Mouse (Mus musculus) ES-E14 (cell line): ENCODE results near the gene Tut7. TPM values are rescaled to one million over a fixed set of nuclear protein-coding genes. Genes with fewer than 3 reads are reported as not detected.
A peak's percentile ranks its signal among the peaks of the same experiment; 100 is the strongest.
"Not testable (repeated sequence)": the region's sequence is repeated elsewhere in the genome, so short reads cannot be mapped to it uniquely, and the experiment has no call there.

Source experiments
- DNase-seq: peaks from one replicate; pipeline ENCODE4 v3.0.0-alpha.2; 2013; ENCODE audit warnings: low read depth, low spot score
- H3K27ac ChIP-seq: 2 replicates; pipeline ENCODE4 v1.5.1; 2012; ENCODE audit warnings: low read depth, mild to moderate bottlenecking, low read length, moderate library complexity, mixed read lengths; ENCODE audit not compliant: poor library complexity, insufficient read depth, severe bottlenecking
- H3K36me3 ChIP-seq: 2 replicates; pipeline ENCODE4 v1.6.1; 2012; ENCODE audit warnings: mild to moderate bottlenecking, low read length, moderate library complexity, mixed read lengths; ENCODE audit not compliant: control insufficient read depth, poor library complexity, insufficient read depth, severe bottlenecking
- H3K4me1 ChIP-seq, 2 experiments: fragments of 150-350 bp in 1 of 2; sonication (generic) in 1 of 2; 2 replicates each; pipeline ENCODE4 v1.6.1; 2012; ENCODE audit warnings: low read length in 2 of 2, mild to moderate bottlenecking in 1 of 2, mixed read lengths in 1 of 2; ENCODE audit not compliant: control insufficient read depth in 2 of 2, insufficient read depth in 2 of 2, poor library complexity in 1 of 2
- H3K4me3 ChIP-seq, 2 experiments: fragments of 150-350 bp in 1 of 2; sonication (generic) in 1 of 2; 2 replicates each; pipeline ENCODE4 v1.5.1; 2012; ENCODE audit warnings: low read length in 2 of 2, low read depth in 1 of 2, mild to moderate bottlenecking in 1 of 2, mixed read lengths in 1 of 2; ENCODE audit not compliant: insufficient read depth in 1 of 2, poor library complexity in 1 of 2, severe bottlenecking in 1 of 2
- H3K9ac ChIP-seq: 2 replicates; pipeline ENCODE4 v1.6.1; 2012; ENCODE audit warnings: low read depth, mild to moderate bottlenecking, low read length, mixed read lengths; ENCODE audit not compliant: poor library complexity, insufficient read depth, severe bottlenecking
- H3K9me3 ChIP-seq: fragments of 150-350 bp; sonication (generic); 2 replicates; pipeline ENCODE4 v1.6.1; 2012; ENCODE audit warnings: low read depth, mild to moderate bottlenecking, low read length; ENCODE audit not compliant: control insufficient read depth, insufficient read depth
- CHD2 ChIP-seq: IDR thresholded peaks from 2 replicates; pipeline ENCODE4 v1.6.1; 2014; ENCODE audit warnings: mild to moderate bottlenecking, low read depth, low read length, inconsistent platforms
- HCFC1 ChIP-seq: IDR thresholded peaks from 2 replicates; pipeline ENCODE4 v1.6.1; 2012; ENCODE audit warnings: low read length, inconsistent platforms, borderline replicate concordance; ENCODE audit not compliant: insufficient read depth
- MAFK ChIP-seq: IDR thresholded peaks from 2 replicates; pipeline ENCODE4 v1.6.1; 2014; ENCODE audit warnings: mild to moderate bottlenecking, low read depth, low read length, inconsistent platforms; ENCODE audit not compliant: insufficient read depth
- ZC3H11A ChIP-seq: IDR thresholded peaks from 2 replicates; pipeline ENCODE4 v1.6.1; 2012; ENCODE audit warnings: low read depth, mild to moderate bottlenecking, inconsistent platforms, low read length, borderline replicate concordance
- ZNF384 ChIP-seq: IDR thresholded peaks from 2 replicates; pipeline ENCODE4 v1.6.1; 2012; ENCODE audit warnings: low read depth, low read length, inconsistent platforms
- in situ Hi-C, 2 experiments: fragments of 600-800 bp; cut with MboI; formaldehyde crosslinking; loops; one replicate each; pipeline ENCODE4 v1.15.1; 2025; ENCODE audit warnings: low sequenced_read_pairs in 2 of 2, inconsistent platforms in 1 of 2; ENCODE audit not compliant: unreplicated experiment in 2 of 2
- total RNA-seq: library from RNA; depleted of rRNA; stranded (reverse); fragments of 300-350 nt; gene quantifications from 2 replicates; pipeline ENCODE4 v1.2.3, GENCODE M21; 2012

The Tut7 gene
- total RNA-seq, 1 experiment = 31.1 TPM

- DNase-seq = no peak
- peaks cover 0 to 2% of the 10 kb centered on the region in 2 experiments; a peak in 1 of 4 replicates for H3K4me1 ChIP-seq
- TF ChIP-seq CHD2 (no peak), MAFK (no peak), ZNF384 (no peak), ZC3H11A (no peak), HCFC1 (no peak)
- in situ Hi-C loops = no loop called here
- no peak overlapping the region for H3K4me3 ChIP-seq
- no peaks in the 10 kb centered on the region for H3K9me3 ChIP-seq
- H3K27ac ChIP-seq = no peak overlapping the region
- no peaks in the 10 kb centered on the region for H3K36me3 ChIP-seq
- no peak overlapping the region for H3K9ac ChIP-seq
Measured at GRCm38 (mm10) chr13:59844661-59845060, 21.7 kb upstream of the Tut7 start.

- in situ Hi-C loops = no loop called here
- H3K9me3 ChIP-seq = no peaks in the 10 kb centered on the region
- no peak for TF ChIP-seq ZC3H11A
- no peak for TF ChIP-seq MAFK
- no peak for TF ChIP-seq CHD2
- TF ChIP-seq ZNF384 = no peak
- no peak for TF ChIP-seq HCFC1
- no peaks in the 10 kb centered on the region for H3K36me3 ChIP-seq
- DNase-seq = no peak
- no peak overlapping the region for H3K4me3 ChIP-seq
- peaks cover 0 to 3% of the 10 kb centered on the region in 2 experiments; a peak in 1 of 4 replicates for H3K4me1 ChIP-seq
- no peak overlapping the region for H3K27ac ChIP-seq
- H3K9ac ChIP-seq = no peak overlapping the region
Measured at GRCm38 (mm10) chr13:59843976-59844375, 21.0 kb upstream of the Tut7 start.

- Histone ChIP-seq H3K36me3 (no peaks in the 10 kb centered on the region), H3K9ac (no peak overlapping the region), H3K9me3 (no peaks in the 10 kb centered on the region), H3K4me3 (no peak overlapping the region), H3K4me1 (peaks cover 0 to 5% of the 10 kb centered on the region in 2 experiments; a peak in 1 of 4 replicates), H3K27ac (no peak overlapping the region)
- TF ChIP-seq ZC3H11A (0 out of 2 replicates have a peak, but pooled peaks have one; percentile 30), ZNF384 (no peak), HCFC1 (no peak), MAFK (no peak)
- peak; percentile 75 for DNase-seq
- in situ Hi-C loops = no loop called here
Measured at GRCm38 (mm10) chr13:59842226-59843210, 19.6 kb upstream of the Tut7 start.

DNA sequence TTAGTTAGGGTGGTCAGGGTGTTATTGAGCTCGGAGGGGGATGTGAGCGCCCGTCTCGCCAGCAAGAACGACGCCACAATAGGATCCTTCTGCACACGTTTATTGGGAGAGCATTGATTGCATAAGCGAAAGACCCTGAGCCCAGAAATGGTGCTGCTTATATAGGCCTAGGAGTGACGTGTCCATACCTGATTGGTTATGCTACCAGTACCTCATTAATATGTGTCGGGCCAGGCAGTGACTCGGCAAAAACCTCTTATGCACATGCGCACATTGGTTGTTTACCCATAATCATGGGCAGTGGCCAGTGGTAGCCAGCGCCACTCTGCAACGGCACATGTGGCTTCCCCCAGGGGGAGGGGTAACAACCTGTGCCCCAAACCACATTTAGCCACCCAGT lies 18.8 kb upstream of the Tut7 start:
- H3K27ac ChIP-seq, H3K4me3 ChIP-seq, in situ Hi-C loops, DNase-seq, H3K4me1 ChIP-seq, H3K9ac ChIP-seq, H3K36me3 ChIP-seq, H3K9me3 ChIP-seq: not testable (repeated sequence)
